Comparison of ENCODE assay signal across 8 mouse cellular contexts in genomic region chr17:6467638-6468461, GRCm38 (mm10). TPM values are rescaled to one million over a fixed set of nuclear protein-coding genes. Genes with fewer than 3 reads are reported as not detected.
DNase-seq lines count a peak whose midpoint lies in the region; ATAC-seq lines count a peak whose summit lies in the region.
"Not testable (repeated sequence)": the region's sequence is repeated elsewhere in the genome, so short reads cannot be mapped to it uniquely, and the experiment has no call there.

No protein-coding gene starts in this region.

- not testable (repeated sequence) for H3K36me3 ChIP-seq in forebrain, embryonic 10.5 days (replicated peaks); heart, embryonic 16.5 days (ENCODE audit: control insufficient read depth, insufficient read depth); intestine, embryonic 16.5 days (ENCODE audit: control insufficient read depth, insufficient read depth, low read length); liver, embryonic 11.5 days (ENCODE audit: control insufficient read depth, insufficient read depth, low read length); neural tube, embryonic 15.5 days

- peak overlapping the region; percentile 56 for H3K27ac ChIP-seq in forebrain, embryonic 10.5 days
- H3K27ac ChIP-seq in heart, embryonic 16.5 days (ENCODE audit: low read length); liver, embryonic 11.5 days (ENCODE audit: low read depth, low read length); neural tube, embryonic 15.5 days (replicated peaks): not testable (repeated sequence)
- H3K27ac ChIP-seq in intestine, embryonic 16.5 days (ENCODE audit: low read length) = peak overlapping the region; percentile 77

- peak; percentile 86 for DNase-seq in 416B (ENCODE audit: low read depth)
- DNase-seq in brain, adult 2 months (ENCODE audit: low read depth, low spot score) = peak; percentile 30
- peak; percentile 14 for DNase-seq in forebrain, embryonic 10.5 days (ENCODE audit: extremely low spot score, low spot score)
- peak; percentile 57 for DNase-seq in liver, embryonic 11.5 days (ENCODE audit: low spot score)
- peak; percentile 61 for DNase-seq in lung, postnatal 36 days

- H3K9me3 ChIP-seq in forebrain, embryonic 10.5 days; heart, embryonic 16.5 days (replicated peaks; ENCODE audit: control insufficient read depth, low read length); intestine, embryonic 16.5 days (ENCODE audit: control insufficient read depth, low read length); liver, embryonic 11.5 days (ENCODE audit: control insufficient read depth, low read length); neural tube, embryonic 15.5 days (replicated peaks): not testable (repeated sequence)

- 71% methylated on average over 18 of the region's 18 CpGs for WGBS in forebrain, embryonic 10.5 days
- WGBS in heart, embryonic 16.5 days = 32% methylated on average over 16 of the region's 18 CpGs
- WGBS in intestine, embryonic 16.5 days = 43% methylated on average over 16 of the region's 18 CpGs
- 46% methylated on average over 16 of the region's 18 CpGs for WGBS in liver, embryonic 11.5 days
- WGBS in neural tube, embryonic 15.5 days = 76% methylated on average over 18 of the region's 18 CpGs

- H3K4me3 ChIP-seq in forebrain, embryonic 10.5 days; intestine, embryonic 16.5 days (ENCODE audit: low read length); liver, embryonic 11.5 days (ENCODE audit: low read depth, low read length); neural tube, embryonic 15.5 days (replicated peaks): not testable (repeated sequence)
- H3K4me3 ChIP-seq in heart, embryonic 16.5 days (ENCODE audit: low read length) = peak overlapping the region; percentile 25

- peak overlapping the region; percentile 50 for H3K4me2 ChIP-seq in heart, embryonic 16.5 days (ENCODE audit: low read depth, low read length)
- H3K4me2 ChIP-seq in intestine, embryonic 16.5 days (ENCODE audit: low read depth, low read length) = peak overlapping the region; percentile 36
- H3K4me2 ChIP-seq in liver, embryonic 11.5 days = peak overlapping the region; percentile 18; the same call in 1 of the 2 replicates
- not testable (repeated sequence) for H3K4me2 ChIP-seq in neural tube, embryonic 15.5 days

- not testable (repeated sequence) for H3K27me3 ChIP-seq in forebrain, embryonic 10.5 days (ENCODE audit: poor library complexity, severe bottlenecking); heart, embryonic 16.5 days (ENCODE audit: control insufficient read depth, insufficient read depth, low read length); intestine, embryonic 16.5 days (replicated peaks; ENCODE audit: control insufficient read depth, insufficient read depth, low read length); liver, embryonic 11.5 days (replicated peaks; ENCODE audit: control insufficient read depth, insufficient read depth, low read length); neural tube, embryonic 15.5 days (replicated peaks)

- ATAC-seq in heart, embryonic 16.5 days (replicated peaks; ENCODE audit: extremely low read depth, insufficient read depth, low FRiP score) = peak; percentile 71
- peak; percentile 90 for ATAC-seq in intestine, embryonic 16.5 days
- ATAC-seq in liver, embryonic 11.5 days (replicated peaks; ENCODE audit: low FRiP score) = peak; percentile 70
- ATAC-seq in neural tube, embryonic 15.5 days (ENCODE audit: low FRiP score) = 0 out of 2 replicates have a peak, but pooled peaks have one; percentile 7

- peaks cover 21% of the 10 kb centered on the region for H3K4me1 ChIP-seq in forebrain, embryonic 10.5 days
- peaks cover 12% of the 10 kb centered on the region for H3K4me1 ChIP-seq in heart, embryonic 16.5 days (ENCODE audit: control insufficient read depth, insufficient read depth, low read length)
- H3K4me1 ChIP-seq in intestine, embryonic 16.5 days (ENCODE audit: control insufficient read depth, insufficient read depth, low read length) = peaks cover 12% of the 10 kb centered on the region
- H3K4me1 ChIP-seq in liver, embryonic 11.5 days (replicated peaks; ENCODE audit: control insufficient read depth, insufficient read depth, low read length) = not testable (repeated sequence)
- peaks cover 18% of the 10 kb centered on the region for H3K4me1 ChIP-seq in neural tube, embryonic 15.5 days

- peak overlapping the region; percentile 42; the same call in 1 of the 2 replicates for H3K9ac ChIP-seq in heart, embryonic 16.5 days (ENCODE audit: low read length)
- H3K9ac ChIP-seq in intestine, embryonic 16.5 days (ENCODE audit: low read depth, low read length) = peak overlapping the region; percentile 42; the same call in 1 of the 2 replicates
- not testable (repeated sequence) for H3K9ac ChIP-seq in liver, embryonic 11.5 days (ENCODE audit: low read depth, low read length); neural tube, embryonic 15.5 days (replicated peaks)

RNA-seq across cellular contexts. Expression of gene Dynlt1b, which starts 37.9 kb away (rescaled TPM):
- 464 and 482 TPM in 2 replicates for polyA plus RNA-seq in forebrain, embryonic 10.5 days (2016; fragmentation: Nextera tagmentation; extraction: Ambion mirVana)
- polyA plus RNA-seq in heart, embryonic 16.5 days (2015; fragmentation: Nextera tagmentation; extraction: Ambion mirVana) = 391 and 399 TPM in 2 replicates
- polyA plus RNA-seq in intestine, embryonic 16.5 days (2015; fragmentation: Nextera tagmentation; extraction: Ambion mirVana) = 546 and 548 TPM in 2 replicates
- polyA plus RNA-seq in liver, embryonic 11.5 days (2014; fragmentation: Nextera tagmentation; extraction: Ambion mirVana) = 327 and 369 TPM in 2 replicates
- 1,064 and 1,207 TPM in 2 replicates for polyA plus RNA-seq in neural tube, embryonic 15.5 days (2015; fragmentation: Nextera tagmentation; extraction: Ambion mirVana)

Comparison
In these comparisons a context has a peak if more than half of its experiments do, and no peak if none do; other contexts are left out.
1. DNase-seq: peak in every context shown above with its lines; median percentile 86 in 416B; 61 in lung, postnatal 36 days; 57 in liver, embryonic 11.5 days; 30 in brain, adult 2 months; 14 in forebrain, embryonic 10.5 days.
2. ATAC-seq: peak in every context shown above with its lines; median percentile 90 in intestine, embryonic 16.5 days; 71 in heart, embryonic 16.5 days; 70 in liver, embryonic 11.5 days; 7 in neural tube, embryonic 15.5 days.